Mouse (Mus musculus) urinary bladder, postnatal 14 days (tissue): ENCODE measurements around the gene Olfr773.
"Not testable (repeated sequence)": the region's sequence is repeated elsewhere in the genome, so short reads cannot be mapped to it uniquely, and the experiment has no call there.

Source experiments
- DNase-seq: peaks from one replicate; pipeline ENCODE4 v3.0.0; 2021; ENCODE audit warnings: low spot score

Gene Olfr773

DNA sequence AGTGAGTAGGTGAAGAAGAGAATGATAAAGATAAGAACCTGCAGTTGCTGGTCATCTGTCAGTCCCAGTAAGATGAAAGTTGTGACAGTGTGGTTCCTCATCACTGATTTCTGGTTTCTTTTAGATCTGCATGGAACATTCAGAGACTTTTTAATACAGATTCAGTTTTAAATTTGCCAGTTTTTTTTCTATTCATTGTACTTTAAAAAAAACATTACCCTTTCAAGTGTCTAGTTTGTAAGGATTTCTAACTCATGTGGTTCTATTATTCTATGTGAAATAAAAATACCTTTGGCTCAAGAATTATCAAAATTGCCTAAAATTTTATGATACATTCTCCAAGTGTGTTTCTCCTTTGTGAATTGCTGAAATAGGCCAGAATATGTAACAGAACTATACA is at the start of gene Olfr773:
TSS of gene Olfr773 (minus strand) at position 101 of the 400 bp plus-strand sequence.
- not testable (repeated sequence) for DNase-seq

DNA sequence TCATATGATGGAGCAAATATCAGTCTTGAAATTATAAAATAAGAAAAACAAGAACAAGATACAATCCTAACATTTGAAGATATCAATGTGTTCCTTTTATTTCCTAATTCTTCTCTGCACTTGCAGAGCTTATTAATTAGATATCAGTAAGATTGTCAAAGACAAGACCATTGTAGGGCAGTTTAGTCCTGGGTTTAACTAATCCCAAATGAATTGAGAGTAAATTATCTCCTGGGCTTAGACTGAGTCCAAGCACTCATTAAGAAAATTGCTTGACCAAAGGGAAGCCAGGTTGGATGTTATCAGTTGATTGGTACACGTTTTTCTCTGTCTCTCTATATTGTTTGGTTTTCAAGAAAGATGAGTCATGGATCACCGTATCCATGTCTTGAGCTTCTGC is 48.7 kb upstream of the Olfr773 start, which contains the start of gene Olfr774:
TSS of gene Olfr774 (plus strand) at position 301 of the 400 bp plus-strand sequence.
- no peak for DNase-seq

DNA sequence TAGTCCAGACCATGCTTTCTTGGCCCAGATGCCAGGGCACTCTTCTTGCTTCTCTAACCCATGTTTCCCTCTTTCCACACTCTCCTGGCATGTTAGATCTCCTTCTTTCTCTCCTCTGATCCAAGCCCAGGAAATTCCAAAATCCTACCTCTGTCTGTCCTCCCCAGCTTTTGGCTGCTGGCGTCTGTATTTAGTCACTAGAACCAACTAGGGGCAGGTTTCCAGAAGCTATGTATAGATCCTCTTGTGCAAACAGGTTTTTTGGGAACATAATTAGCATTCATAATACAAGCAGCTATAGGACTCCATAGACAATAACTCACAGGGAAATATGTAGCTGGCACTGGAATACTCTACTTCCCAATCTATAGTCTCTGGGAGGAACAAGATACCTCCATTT is 43.5 kb upstream of the Olfr773 start:
- no peak for DNase-seq

- DNase-seq: not testable (repeated sequence)
Observed at GRCm38 (mm10) chr10:129177821-129178220, 9.4 kb downstream of the Olfr773 start, which contains the start of gene Olfr772. TSS of gene Olfr772 (minus strand) at chr10:129177921.

GRCm38 (mm10) chr10:129164651-129165050 is 22.6 kb downstream of the Olfr773 start, which contains the start of gene Olfr771:
TSS of gene Olfr771 (minus strand) at chr10:129164751.
- no peak for DNase-seq

- no peak for DNase-seq
Observed at GRCm38 (mm10) chr10:129138898-129139297, 48.3 kb downstream of the Olfr773 start, which contains the start of gene Olfr770. TSS of gene Olfr770 (minus strand) at chr10:129138998.
